ENCODE assay signal across 9 mouse cellular contexts in genomic region chr13:38342598-38342997, GRCm38 (mm10). TPM values are rescaled to one million over a fixed set of nuclear protein-coding genes. Genes with fewer than 3 reads are reported as not detected.
A peak's percentile ranks its signal among the peaks of the same experiment; 100 is the strongest.
DNase-seq lines count a peak whose midpoint lies in the region; ATAC-seq and TF ChIP-seq lines count a peak whose summit lies in the region.
"Had no signal": no experiment of that assay in that cellular context is flagged by ENCODE, and none has a peak within 500 bp of the region (broad histone marks: within the 10 kb centered on the region; RNA-seq: fewer than 3 reads in every experiment).

No protein-coding gene starts in this region.

- H3K4me2 ChIP-seq in forebrain, postnatal 0 days (ENCODE audit: low read depth) = no peak overlapping the region
- no peak overlapping the region for H3K4me2 ChIP-seq in forebrain, embryonic 12.5 days
- H3K4me2 ChIP-seq: neural tube, embryonic 13.5 days had no signal

- ATAC-seq in forebrain, postnatal 0 days = peak; percentile 19; the same call in 1 of the 2 replicates
- no peak for ATAC-seq in forebrain, embryonic 12.5 days (ENCODE audit: low FRiP score)

- H3K4me3 ChIP-seq in forebrain, postnatal 0 days (ENCODE audit: low read depth, low read length) = no peak overlapping the region
- H3K4me3 ChIP-seq in forebrain, embryonic 12.5 days (replicated peaks) = no peak overlapping the region
- no peak overlapping the region for H3K4me3 ChIP-seq in thymus, adult 2 months (ENCODE audit: control insufficient read depth, insufficient read depth, low read length)
- no peak overlapping the region for H3K4me3 ChIP-seq in embryonic facial prominence, embryonic 10.5 days
- H3K4me3 ChIP-seq: neural tube, embryonic 13.5 days had no signal

- TF ChIP-seq POLR2A in thymus, adult 2 months (IDR thresholded peaks at IDR 0.05; ENCODE audit: control insufficient read depth, extremely low read depth, insufficient read depth, low read length, poor library complexity) = no peak

- no peaks in the 10 kb centered on the region for H3K9me3 ChIP-seq in forebrain, postnatal 0 days (ENCODE audit: low read length)
- H3K9me3 ChIP-seq in forebrain, embryonic 12.5 days = peaks cover 6% of the 10 kb centered on the region; the same call in 1 of the 2 replicates
- peaks cover 6% of the 10 kb centered on the region for H3K9me3 ChIP-seq in embryonic facial prominence, embryonic 10.5 days

- H3K9ac ChIP-seq in forebrain, postnatal 0 days = no peak overlapping the region
- no peak overlapping the region for H3K9ac ChIP-seq in forebrain, embryonic 12.5 days
- H3K9ac ChIP-seq: neural tube, embryonic 13.5 days had no signal

- peaks cover 39% of the 10 kb centered on the region for H3K27me3 ChIP-seq in forebrain, postnatal 0 days (ENCODE audit: insufficient read depth, low read length)
- peaks cover 47% of the 10 kb centered on the region for H3K27me3 ChIP-seq in forebrain, embryonic 12.5 days
- H3K27me3 ChIP-seq in thymus, adult 2 months (ENCODE audit: control insufficient read depth, insufficient read depth, low read length) = peaks cover 8% of the 10 kb centered on the region; the same call in 1 of the 2 replicates
- H3K27me3 ChIP-seq in embryonic facial prominence, embryonic 10.5 days (replicated peaks; ENCODE audit: low read depth, poor library complexity, severe bottlenecking) = peaks cover 47% of the 10 kb centered on the region

- peaks cover 8% of the 10 kb centered on the region; the same call in 1 of the 2 replicates for H3K4me1 ChIP-seq in forebrain, postnatal 0 days (ENCODE audit: insufficient read depth)
- H3K4me1 ChIP-seq in forebrain, embryonic 12.5 days = peaks cover 28% of the 10 kb centered on the region
- H3K4me1 ChIP-seq in thymus, adult 2 months (replicated peaks; ENCODE audit: control insufficient read depth, insufficient read depth, low read length) = no peaks in the 10 kb centered on the region
- peaks cover 34% of the 10 kb centered on the region for H3K4me1 ChIP-seq in embryonic facial prominence, embryonic 10.5 days

- DNase-seq in forebrain, postnatal 0 days = peak; percentile 46
- peak; percentile 7 for DNase-seq in thymus, adult 2 months
- DNase-seq in thymus, adult 18-20 months = no peak
- peak; percentile 75 for DNase-seq in embryonic facial prominence, embryonic 10.5 days (ENCODE audit: low spot score)
- DNase-seq in kidney, adult 9 months = peak; percentile 86
- peak; percentile 50 to 75 for DNase-seq in lung, postnatal 4 days
- DNase-seq in urinary bladder, postnatal 14 days (ENCODE audit: low spot score) = peak; percentile 71

- H3K36me3 ChIP-seq in forebrain, postnatal 0 days (ENCODE audit: insufficient read depth) = no peaks in the 10 kb centered on the region
- H3K36me3 ChIP-seq in forebrain, embryonic 12.5 days (replicated peaks) = no peaks in the 10 kb centered on the region
- H3K36me3 ChIP-seq in thymus, adult 2 months (ENCODE audit: control insufficient read depth, insufficient read depth, low read length) = no peaks in the 10 kb centered on the region
- no peaks in the 10 kb centered on the region for H3K36me3 ChIP-seq in embryonic facial prominence, embryonic 10.5 days (replicated peaks)
- H3K36me3 ChIP-seq: neural tube, embryonic 13.5 days had no signal

- H3K27ac ChIP-seq in forebrain, postnatal 0 days (ENCODE audit: low read depth, low read length) = no peak overlapping the region
- no peak overlapping the region for H3K27ac ChIP-seq in forebrain, embryonic 12.5 days
- no peak overlapping the region for H3K27ac ChIP-seq in thymus, adult 2 months (ENCODE audit: control insufficient read depth, insufficient read depth, low read length)
- H3K27ac ChIP-seq in embryonic facial prominence, embryonic 10.5 days (replicated peaks) = no peak overlapping the region
- H3K27ac ChIP-seq: neural tube, embryonic 13.5 days had no signal

- WGBS in forebrain, postnatal 0 days = 24% methylated on average over 7 of the region's 7 CpGs
- WGBS in forebrain, embryonic 12.5 days = 35% methylated on average over 7 of the region's 7 CpGs
- WGBS in thymus, adult 2 months = 28% methylated on average over 7 of the region's 7 CpGs
- WGBS in embryonic facial prominence, embryonic 10.5 days = 29% methylated on average over 7 of the region's 7 CpGs

- TF ChIP-seq CTCF in forebrain, postnatal 0 days (IDR thresholded peaks at IDR 0.05; ENCODE audit: low read depth) = peak; percentile 63
- no peak for TF ChIP-seq CTCF in thymus, adult 2 months (IDR thresholded peaks at IDR 0.05; ENCODE audit: borderline replicate concordance, control insufficient read depth, extremely low read depth, insufficient read depth, low read length, poor library complexity)

RNA-seq across cellular contexts. Expression of gene Bmp6, which starts 2.3 kb away (rescaled TPM):
- total RNA-seq in forebrain, postnatal 0 days (2014; rRNA removed) = 8.5 and 16.3 TPM in 2 replicates
- polyA plus RNA-seq in forebrain, postnatal 0 days (2015; fragmentation: Nextera tagmentation; extraction: Ambion mirVana) = 3.8 TPM in 2 replicates
- polyA plus RNA-seq in forebrain, embryonic 12.5 days (2016; fragmentation: Nextera tagmentation; extraction: Ambion mirVana) = 1.2 and 1.7 TPM in 2 replicates
- polyA plus RNA-seq in thymus, adult 2 months (2012; rRNA removed) = 2.9 and 4.1 TPM in 2 replicates
- 0.67 and 0.75 TPM in 2 replicates for polyA plus RNA-seq in embryonic facial prominence, embryonic 10.5 days (2016; fragmentation: Nextera tagmentation; extraction: Ambion mirVana)

Comparison
In these comparisons a context has a peak if more than half of its experiments do, and no peak if none do; other contexts are left out.
1. DNase-seq: peak in forebrain, postnatal 0 days (single experiment), thymus, adult 2 months (single experiment), embryonic facial prominence, embryonic 10.5 days (single experiment), kidney, adult 9 months (single experiment), lung, postnatal 4 days (2 of 2) and urinary bladder, postnatal 14 days (single experiment); none in thymus, adult 18-20 months (0 of 2).